Mouse (Mus musculus): ENCODE data around the gene Ndufaf2.

DNA sequence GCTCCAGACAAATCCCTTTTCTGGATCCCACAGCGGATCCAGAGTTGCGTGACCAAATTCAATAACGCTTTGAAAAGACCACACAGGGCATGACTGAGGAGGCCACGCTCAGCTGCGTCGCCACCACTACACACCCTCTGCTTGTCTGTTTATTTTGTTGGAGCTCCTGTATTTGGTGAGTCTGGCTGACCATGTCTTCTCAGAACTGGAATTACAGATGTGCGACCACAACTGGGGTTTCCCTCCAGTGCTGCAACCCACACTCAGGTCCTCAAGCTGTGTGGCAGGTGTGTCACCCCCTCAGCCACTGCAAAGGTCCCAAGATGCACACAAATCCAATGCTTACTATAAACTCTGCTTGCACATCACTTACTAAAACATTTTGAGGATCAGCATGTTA, 66.1 kb downstream of the Ndufaf2 start:
- TF ChIP-seq CTCF (conservative IDR thresholded peaks at IDR 0.05 in 1 of 2, IDR thresholded peaks at IDR 0.05 in 1 of 2; ENCODE audit: low read depth in 2 of 2, low read length in 2 of 2) (no peak), ELF1 (IDR thresholded peaks at IDR 0.05; ENCODE audit: low read depth, low read length) (no peak), E2F4 (IDR thresholded peaks at IDR 0.05; ENCODE audit: insufficient replicate concordance, low read depth, low read length) (no peak), POLR2A (IDR thresholded peaks at IDR 0.05; ENCODE audit: low read depth, low read length) (no peak), PAX5 (IDR thresholded peaks at IDR 0.05; ENCODE audit: low read length) (no peak)

Data from CH12.LX (cell line).